Mouse (Mus musculus) left cerebral cortex, postnatal 36 days (tissue): ENCODE measurements around the gene Hamp. TPM values are rescaled to one million over a fixed set of nuclear protein-coding genes. Genes with fewer than 3 reads are reported as not detected.

Experiments used
- DNase-seq, 2 experiments: peaks; one replicate each; pipeline ENCODE4 v3.0.0; 2021 to 2022; ENCODE audit warnings: low spot score in 2 of 2, mixed read lengths in 1 of 2
- intact Hi-C: fragments of 180-260 bp; cut with DNase I; formaldehyde crosslinking; loops from one replicate; pipeline ENCODE4 v1.15.1; 2025
- total RNA-seq, 2 experiments: library from RNA; stranded (reverse); gene quantifications; 2 replicates each; pipeline ENCODE4 v1.2.3; 2021

Hamp gene
- not detected for total RNA-seq

GRCm38 (mm10) chr7:30943909-30944635, at the start of gene Hamp:
TSS of gene Hamp (minus strand) at chr7:30944032.
- no peak for DNase-seq
- intact Hi-C loops, result no loop called here

DNA sequence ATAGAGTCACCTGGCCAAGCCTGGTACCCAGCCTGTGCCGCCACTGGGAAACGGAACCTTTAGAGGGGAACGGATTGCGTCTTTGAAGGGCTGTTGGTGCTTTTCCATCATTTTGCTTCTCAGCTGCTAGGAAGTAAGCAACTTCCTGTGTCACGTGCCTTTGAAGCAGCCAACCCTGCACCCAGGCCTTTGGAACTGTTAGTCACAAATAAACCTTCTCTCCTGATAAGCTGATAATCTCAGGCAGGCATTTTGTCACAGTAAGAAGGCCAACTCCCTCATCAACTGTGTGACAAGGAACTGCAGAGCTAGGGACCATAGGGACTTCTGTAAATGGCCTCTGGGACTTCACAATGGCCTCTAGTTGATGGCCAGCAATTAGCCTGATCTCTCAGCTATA, 48.3 kb upstream of the Hamp start:
- intact Hi-C loops, result no loop called here
- no peak for DNase-seq

DNA sequence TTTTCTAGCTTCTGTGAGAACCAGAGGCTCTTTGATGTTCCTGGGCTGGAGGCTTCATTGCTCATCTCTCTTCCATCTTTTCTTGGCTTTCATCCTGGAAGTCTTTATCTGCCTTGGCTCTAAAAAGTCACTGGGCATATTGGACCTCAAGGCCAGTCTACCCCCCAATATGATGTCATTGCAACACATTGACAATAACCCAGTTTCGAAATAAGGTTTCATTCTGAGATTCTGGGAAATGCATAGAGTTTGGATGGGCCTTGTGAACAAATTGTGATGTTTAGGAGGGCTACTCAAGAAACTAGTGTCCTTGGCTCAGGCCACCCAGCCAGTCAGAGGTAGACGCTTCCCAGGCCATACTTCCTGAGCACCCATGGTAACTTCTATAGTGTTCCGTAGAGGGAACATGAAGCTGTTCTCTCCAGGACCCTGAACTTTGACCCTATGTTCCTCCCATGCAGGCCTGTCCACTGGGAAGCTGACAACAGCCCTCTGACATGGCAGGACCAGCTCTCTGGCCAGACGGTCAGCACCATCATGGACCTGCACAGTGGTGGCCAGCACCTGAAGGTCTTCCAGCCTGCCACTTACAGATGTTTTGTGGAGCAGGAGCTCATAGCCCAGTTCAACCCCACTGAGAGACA, 44.8 kb upstream of the Hamp start:
- no peak for DNase-seq
- intact Hi-C loops, result no loop called here

- intact Hi-C loops, result no loop called here
- no peak for DNase-seq
Measured at GRCm38 (mm10) chr7:30985357-30985756, 41.5 kb upstream of the Hamp start.

DNA sequence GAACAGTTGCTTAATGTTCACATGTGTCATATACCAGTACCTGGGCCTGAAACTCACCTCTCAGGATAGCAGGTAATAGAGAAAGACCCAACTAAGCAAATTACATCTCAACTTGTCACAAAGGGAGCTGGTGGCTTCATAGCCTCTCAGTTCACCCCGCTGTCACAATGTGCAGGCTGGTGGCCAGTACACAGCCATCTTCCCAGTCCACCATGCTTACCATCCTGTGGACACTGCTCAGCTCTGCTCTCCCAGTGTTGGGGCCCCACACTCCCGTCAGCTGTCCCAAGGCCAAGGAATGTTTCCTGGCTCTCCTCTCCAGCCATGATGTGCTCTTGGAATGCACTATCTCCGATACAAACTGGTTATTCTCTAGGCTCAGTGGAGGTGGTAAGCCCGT, 37.9 kb upstream of the Hamp start:
- no peak for DNase-seq
- intact Hi-C loops, result no loop called here

DNA sequence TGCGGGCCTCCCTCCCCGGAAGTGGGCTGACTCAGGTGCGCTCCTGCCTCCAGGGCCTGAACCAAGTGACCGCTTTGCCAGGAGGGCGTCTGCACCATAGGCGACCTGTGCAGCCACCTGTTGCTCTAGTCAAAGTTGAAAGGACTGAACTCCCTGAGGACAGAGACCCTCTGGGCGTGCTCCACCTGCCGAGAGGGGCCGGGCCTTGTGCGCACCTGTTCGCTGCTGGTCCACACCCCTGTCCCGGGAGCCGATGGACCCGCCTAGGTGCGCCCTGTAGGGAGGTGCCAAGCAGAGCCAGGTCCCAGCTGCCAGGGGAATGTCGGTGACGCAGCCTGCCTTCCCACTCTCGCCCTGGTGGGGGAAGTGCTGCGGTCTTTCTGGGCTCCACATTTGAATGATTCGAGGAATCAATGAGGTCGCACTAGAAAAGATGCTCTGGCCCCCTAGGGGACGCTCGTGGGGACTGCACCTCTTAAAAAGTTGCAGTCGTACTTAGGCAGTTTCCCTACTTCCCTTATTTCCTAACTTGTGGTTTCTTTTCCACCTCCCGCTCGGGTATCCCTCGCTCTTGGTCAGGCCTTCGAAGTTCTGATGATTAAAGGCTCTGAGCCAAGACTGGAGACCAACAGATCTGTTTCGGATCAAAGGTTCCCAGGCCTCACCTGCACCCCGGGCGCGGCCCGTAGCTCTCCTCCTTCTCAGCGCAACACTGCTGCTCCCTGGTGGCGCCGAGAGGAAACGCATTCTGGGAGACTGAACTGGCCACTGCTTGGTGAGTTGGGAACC, 29.9 kb upstream of the Hamp start, which contains the start of gene Fam187b:
Fam187b (plus strand) TSS at position 290 of the 789 bp plus-strand sequence.
- peak; percentile 61 to 75 for DNase-seq
- intact Hi-C loops, result loop anchor here (1.0 kb wide), 1 partner anchor 100 kb away; no protein-coding TSS in a partner anchor

- intact Hi-C loops, result no loop called here
- no peak for DNase-seq
Measured at GRCm38 (mm10) chr7:30973251-30973500, 29.3 kb upstream of the Hamp start, which contains the start of gene Lsr. TSS of gene Lsr (minus strand) at chr7:30973464.

DNA sequence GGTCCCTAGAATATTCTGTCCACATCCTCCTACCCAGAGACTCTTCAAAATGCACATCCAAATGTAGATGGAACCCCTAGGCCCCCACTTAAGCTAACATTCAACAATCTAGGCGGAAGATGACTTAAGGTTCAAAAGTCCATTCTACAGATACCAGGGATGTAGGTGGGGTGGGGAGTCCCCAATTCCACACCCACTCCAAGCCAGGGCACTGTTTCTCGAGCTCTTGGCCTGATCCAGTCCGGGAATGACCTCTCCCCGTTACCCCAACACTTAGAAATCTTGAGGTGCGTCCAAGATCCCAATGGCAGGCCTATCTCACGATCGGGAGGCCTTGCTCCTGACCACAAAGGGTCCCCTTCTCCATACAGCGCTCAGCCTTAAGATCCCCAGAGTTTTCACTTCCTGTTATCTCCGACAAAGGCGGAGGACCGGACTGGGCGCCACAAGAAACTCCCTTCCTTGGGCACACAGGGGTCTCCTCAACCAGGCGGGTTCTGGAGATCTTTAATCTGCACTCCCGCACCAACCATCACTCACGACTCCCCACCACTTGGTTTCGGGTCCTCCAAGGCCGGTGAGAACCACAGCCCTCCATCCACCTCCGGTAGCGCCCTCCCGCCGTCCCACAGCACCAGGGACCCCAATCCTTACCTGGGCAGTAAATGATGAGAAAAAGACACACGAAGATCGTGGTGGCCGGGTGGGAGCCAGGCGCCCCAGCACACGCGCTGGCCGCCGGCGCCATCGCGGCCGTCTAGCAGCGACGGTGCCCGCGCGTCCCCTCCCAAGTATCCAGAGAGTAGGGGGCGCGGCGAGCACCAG, 28.8 kb upstream of the Hamp start:
- intact Hi-C loops, result no loop called here

DNA sequence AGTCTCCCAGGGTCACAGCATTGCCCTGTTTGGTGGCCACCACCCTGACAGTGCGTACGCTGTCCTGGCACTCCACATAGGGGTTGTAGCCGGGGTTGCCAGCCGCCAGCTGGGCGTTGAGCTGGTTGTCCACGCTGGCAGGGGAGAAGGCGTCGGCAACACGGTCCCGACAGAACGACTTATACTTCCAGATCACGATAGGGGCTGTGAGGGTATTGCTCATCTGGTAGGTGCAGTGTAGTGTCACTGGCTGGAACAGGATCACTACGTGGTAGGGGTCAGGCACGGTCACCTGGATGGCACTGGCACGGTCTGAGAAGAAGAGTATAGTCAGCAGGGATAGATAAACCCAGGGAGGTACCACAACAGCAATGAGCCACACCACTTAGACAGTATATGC, 28.1 kb upstream of the Hamp start:
- DNase-seq, result no peak
- intact Hi-C loops, result no loop called here

More for the DNA sequence above, 28.8 kb upstream of the Hamp start:
- no peak for DNase-seq

DNA sequence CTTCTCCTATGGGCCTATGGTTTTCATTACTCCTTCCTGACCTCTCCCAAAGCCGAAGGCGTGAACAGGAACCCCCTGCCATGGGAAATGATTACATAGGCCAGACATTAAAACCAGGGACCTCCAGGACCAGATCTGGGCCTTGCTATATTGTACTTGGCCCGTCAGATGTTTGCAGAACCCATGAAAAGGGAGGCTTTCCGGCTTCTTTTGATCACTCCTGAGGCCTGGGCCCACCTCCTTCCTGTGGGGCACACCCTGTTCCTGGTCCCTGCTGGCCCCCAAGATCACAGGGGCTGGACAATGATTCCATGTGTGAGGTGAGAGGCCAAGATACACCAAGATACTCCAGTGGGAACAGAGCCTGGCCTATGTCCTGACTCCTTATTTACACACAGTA, 25.3 kb upstream of the Hamp start:
- intact Hi-C loops, result no loop called here
- no peak for DNase-seq

DNA sequence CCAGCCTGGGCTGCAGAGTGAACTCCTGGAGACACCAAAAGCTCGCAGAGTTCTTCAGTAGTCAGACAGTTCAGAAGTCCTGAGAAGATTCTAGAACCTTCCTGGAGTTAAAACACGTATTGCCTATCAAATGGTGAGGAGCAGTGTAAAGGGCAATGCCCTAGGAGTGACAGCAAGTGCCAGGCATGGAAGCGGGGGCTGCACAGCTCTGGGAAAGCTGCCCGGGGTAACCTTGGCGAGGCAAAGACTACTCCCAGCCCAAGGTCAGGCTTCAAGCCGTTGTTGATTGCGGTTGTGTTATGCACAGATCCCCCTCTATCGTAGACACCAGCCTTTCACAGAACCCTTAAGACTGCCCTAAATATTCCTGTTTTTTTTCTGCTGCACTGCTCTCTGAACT, 24.8 kb upstream of the Hamp start:
- intact Hi-C loops, result no loop called here
- no peak for DNase-seq

DNA sequence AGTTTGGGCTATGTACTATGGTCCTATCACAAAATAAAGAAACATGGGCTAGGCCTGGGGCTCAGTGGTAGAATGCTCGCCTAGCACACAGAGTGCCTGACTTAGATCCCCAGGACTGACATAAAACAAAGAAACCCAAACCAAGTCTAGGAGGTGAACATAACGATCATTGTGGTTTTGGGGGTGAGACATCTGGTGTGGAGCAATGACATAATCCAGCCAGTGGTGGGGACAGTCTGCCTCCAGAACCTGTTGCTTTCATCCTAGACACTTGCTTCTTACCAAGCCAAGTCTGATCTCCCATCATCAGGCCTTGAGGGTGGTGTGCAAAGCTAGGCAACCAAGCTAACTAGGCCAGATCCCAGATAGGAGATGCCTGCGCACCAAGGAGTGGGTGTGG, 22.8 kb upstream of the Hamp start:
- no peak for DNase-seq
- intact Hi-C loops, result no loop called here

GRCm38 (mm10) chr7:30965677-30966076, 21.8 kb upstream of the Hamp start:
- intact Hi-C loops, result no loop called here
- no peak for DNase-seq

DNA sequence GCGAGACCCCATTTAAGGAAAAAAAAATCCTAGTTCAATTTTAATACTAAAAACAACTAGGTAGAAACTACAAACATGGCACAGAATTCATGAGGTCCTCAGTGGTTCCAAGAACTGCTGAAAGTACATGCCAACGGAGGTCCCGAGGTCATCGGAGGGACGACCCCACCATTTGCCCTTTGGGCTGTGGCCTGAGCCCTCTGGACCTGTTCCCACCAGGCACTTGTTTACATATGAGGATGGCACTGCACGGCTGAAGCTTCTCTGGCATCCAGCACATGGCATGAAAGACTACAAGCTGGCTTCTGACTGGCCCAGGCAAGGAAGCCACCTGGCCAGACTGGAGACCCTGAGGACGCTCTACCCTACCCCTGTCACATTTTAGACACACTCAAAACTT, 20.5 kb upstream of the Hamp start:
- DNase-seq, result no peak

GRCm38 (mm10) chr7:30962862-30963261, 19.0 kb upstream of the Hamp start:
- intact Hi-C loops, result no loop called here
- DNase-seq, result no peak

More for the DNA sequence above, 20.5 kb upstream of the Hamp start:
- intact Hi-C loops, result no loop called here

DNA sequence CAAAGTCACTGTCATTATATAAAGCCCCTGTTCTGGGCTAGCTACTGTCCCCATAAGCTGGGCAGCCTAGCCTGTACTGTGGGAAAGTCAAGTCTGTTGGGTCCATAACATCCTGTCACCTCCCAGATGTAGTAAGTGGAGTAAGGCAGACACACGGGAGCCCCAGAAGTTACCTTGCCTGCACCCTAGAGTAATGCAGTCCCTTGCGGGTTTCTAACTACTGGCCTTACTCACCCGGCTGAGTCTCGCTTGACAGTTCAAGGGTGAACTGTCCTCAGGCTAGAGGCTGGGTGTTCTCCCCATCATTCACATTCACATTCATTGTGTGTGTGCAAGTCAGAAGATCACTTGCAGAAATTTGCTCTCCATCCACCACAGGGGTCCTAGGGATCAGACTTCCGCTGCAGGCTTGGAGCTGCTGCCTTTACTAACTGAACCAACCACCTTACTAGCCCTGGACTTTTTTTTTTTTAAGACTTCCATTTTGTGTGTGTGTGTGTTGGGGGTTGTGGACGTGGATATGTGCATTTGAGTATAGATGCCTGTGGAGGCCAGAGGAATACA, 16.0 kb upstream of the Hamp start:
- intact Hi-C loops, result loop anchor here (5.0 kb wide), 2 partner anchors 92 to 137 kb away; partner anchors contain the start of gene Fxyd7
- DNase-seq, result no peak

- intact Hi-C loops, result loop anchor here (5.0 kb wide), 2 partner anchors 93 to 138 kb away; partner anchors contain the start of gene Fxyd7
- no peak for DNase-seq
Measured at GRCm38 (mm10) chr7:30958866-30959487, 15.1 kb upstream of the Hamp start.

GRCm38 (mm10) chr7:30958109-30958865, 14.5 kb upstream of the Hamp start:
- intact Hi-C loops, result loop anchor here (5.0 kb wide), 2 partner anchors 94 to 139 kb away; partner anchors contain the start of gene Fxyd7

More at GRCm38 (mm10) chr7:30958109-30958865, 14.5 kb upstream of the Hamp start:
- no peak for DNase-seq
